Mouse (Mus musculus) Patski (cell line): ENCODE measurements around the gene Ano9. TPM values are rescaled to one million over a fixed set of nuclear protein-coding genes. Genes with fewer than 3 reads are reported as not detected.

Experiments used
- ATAC-seq: fragments of 100-300 bp; one replicate; pipeline ENCODE4 v1.8.0; 2021
- CTCF ChIA-PET: fragments of 350-600 bp; sonication (Branson Sonifier 250); formaldehyde crosslinking; loops from one replicate; lab custom pipeline; 2022; ENCODE audit warnings: inconsistent platforms; lab: Charles Lee
- POLR2A ChIA-PET: fragments of 350-600 bp; sonication (Branson Sonifier 250); formaldehyde crosslinking; loops from one replicate; lab custom pipeline; 2022; ENCODE audit warnings: antibody characterized with exemption, inconsistent platforms; lab: Charles Lee
- DNase-seq: peaks from one replicate; pipeline ENCODE4 v3.0.0-alpha.2; 2011; ENCODE audit warnings: low read depth, low spot score
- H3K27me3 ChIP-seq: fragments of 371-371 bp; one replicate; pipeline ENCODE4 v1.5.1; 2021
- CTCF ChIP-seq: fragments of 100-300 bp; IDR thresholded peaks from one replicate; pipeline ENCODE4 v1.5.1; 2021
- in situ Hi-C: fragments of 300-500 bp; cut with MboI; formaldehyde crosslinking; loops from 3 replicates; pipeline ENCODE4 v1.11.1; 2018; ENCODE audit warnings: low pct_unique_long_range_greater_than_20kb, mixed read lengths
- polyA plus RNA-seq: library from polyadenylated mRNA; unstranded; gene quantifications from one replicate; pipeline ENCODE4 v1.2.3, GENCODE M21; 2021

The Ano9 gene
- polyA plus RNA-seq, 1 experiment from 2014 or later = 0.09 TPM

DNA sequence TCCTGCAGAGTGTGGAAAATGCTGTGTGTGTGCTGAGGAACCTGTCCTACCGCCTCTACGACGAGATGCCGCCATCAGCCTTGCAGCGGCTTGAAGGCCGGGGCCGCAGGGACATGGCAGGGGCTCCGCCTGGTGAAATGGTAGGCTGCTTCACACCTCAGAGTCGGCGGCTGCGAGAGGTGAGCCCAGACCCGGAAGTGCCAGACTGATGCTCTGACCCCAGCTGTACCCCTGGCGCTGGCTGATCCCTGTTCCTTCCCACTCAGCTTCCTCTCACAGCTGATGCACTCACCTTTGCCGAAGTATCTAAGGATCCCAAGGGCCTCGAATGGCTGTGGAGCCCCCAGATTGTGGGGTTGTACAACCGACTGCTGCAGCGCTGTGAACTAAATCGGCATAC, 29.1 kb downstream of the Ano9 start:
- CTCF ChIA-PET = no interaction called here
- in situ Hi-C loops = no loop called here
- TF ChIP-seq CTCF = no peak
- ATAC-seq = no peak
- POLR2A ChIA-PET = no interaction called here
- no peak for DNase-seq
- no peaks in the 10 kb centered on the region for H3K27me3 ChIP-seq

DNA sequence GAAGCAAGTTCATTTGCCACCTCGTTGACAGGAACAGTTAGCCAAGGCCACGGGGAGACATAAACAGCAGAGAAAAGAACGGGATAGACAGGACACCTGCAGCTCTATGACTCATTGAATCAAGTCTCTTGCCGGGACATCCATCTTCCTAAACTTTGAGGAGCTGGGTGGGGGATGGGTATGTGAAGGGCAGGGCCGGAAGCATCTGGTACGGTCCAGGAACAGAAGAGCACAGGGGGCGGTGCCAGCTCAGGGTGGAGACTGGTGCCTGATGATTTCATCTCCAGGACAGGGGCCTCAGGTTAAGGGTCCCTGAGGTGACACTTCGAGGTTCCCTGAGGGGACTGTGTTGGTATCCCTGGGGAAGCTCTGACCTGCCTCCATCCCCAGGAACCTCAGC, 29.7 kb downstream of the Ano9 start:
- ChIA-PET POLR2A (no interaction called here), CTCF (no interaction called here)
- DNase-seq (no peak), ATAC-seq (no peak)
- no peak for TF ChIP-seq CTCF
- in situ Hi-C loops = no loop called here
- H3K27me3 ChIP-seq = no peaks in the 10 kb centered on the region

DNA sequence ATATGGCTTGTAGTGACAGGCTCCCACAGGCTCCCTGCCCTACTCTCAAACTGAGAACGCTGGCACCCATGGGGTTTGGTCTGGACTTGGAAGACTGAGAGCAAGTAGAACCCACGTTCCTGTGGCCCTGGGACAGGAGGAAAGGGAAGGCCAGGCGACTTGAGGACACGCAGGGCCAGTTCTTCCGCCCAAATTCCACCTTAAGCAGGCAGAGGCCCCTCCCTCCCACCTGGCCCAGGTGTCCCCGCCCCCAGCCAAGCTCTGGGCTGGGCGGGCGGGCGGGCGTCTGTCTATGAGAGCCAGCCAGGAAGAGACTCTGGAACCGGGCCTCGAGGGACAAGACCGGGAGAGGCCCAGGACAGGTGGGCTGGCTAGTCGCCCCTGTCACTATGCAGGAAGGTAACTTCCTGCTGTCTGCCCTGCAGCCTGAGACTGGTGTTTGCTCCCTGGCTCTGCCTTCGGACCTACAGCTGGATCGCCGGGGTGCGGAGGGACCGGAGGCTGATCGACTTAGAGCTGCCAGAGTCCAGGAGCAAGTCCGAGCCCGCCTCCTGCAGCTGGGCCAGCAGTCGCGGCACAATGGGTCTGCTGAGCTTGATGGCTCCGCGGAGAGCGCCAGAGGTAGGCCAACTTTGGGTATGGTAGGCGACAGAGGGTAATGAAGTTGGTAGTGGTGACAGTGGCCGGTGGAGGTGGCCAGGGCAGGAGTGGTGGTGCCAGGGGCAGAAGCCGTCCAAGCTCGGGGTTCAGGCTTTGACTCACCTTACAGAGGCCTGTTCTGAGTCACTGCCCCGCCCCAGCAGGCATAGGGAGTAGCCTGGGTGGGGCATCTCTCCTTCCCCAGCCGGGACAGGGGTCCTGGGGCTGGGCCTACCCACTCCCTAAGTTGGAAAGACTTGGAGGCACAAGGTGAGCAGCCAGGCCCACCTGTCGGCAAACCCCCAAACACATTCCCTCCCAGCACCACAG, 37.8 kb downstream of the Ano9 start:
- H3K27me3 ChIP-seq = no peaks in the 10 kb centered on the region
- DNase-seq = no peak
- POLR2A ChIA-PET = no interaction called here
- TF ChIP-seq CTCF = no peak
- in situ Hi-C loops = no loop called here
- no peak for ATAC-seq
- CTCF ChIA-PET = interaction anchor here (2.0 kb wide), 1 partner anchor 9 kb away, joined by 7 read pairs; no protein-coding TSS in a partner anchor

DNA sequence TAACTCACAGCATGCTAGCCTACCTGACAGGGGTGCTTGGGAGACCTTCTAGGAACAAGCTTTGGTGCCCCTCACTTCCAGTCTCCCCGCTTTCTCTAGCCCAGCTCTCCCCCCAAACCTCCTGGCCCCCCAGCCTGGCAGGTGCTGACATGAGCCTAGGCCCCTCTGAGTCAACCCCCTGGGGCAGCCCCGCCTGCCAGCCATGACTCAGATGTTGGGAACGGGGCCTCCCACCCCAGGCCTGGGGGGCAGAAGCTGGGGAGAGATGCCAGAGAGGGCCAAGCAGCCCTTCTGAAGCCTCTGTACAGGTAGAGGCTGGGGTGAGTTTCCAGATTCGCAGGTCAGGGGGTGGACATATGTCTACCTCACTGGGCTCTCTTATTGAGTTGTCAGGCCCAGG, 38.7 kb downstream of the Ano9 start:
- DNase-seq (no peak), ATAC-seq (peak; percentile 36)
- ChIA-PET POLR2A (no interaction called here), CTCF (interaction anchor here (2.0 kb wide), 1 partner anchor 9 kb away, joined by 7 read pairs; no protein-coding TSS in a partner anchor)
- no peak for TF ChIP-seq CTCF
- in situ Hi-C loops = no loop called here
- H3K27me3 ChIP-seq = no peaks in the 10 kb centered on the region

DNA sequence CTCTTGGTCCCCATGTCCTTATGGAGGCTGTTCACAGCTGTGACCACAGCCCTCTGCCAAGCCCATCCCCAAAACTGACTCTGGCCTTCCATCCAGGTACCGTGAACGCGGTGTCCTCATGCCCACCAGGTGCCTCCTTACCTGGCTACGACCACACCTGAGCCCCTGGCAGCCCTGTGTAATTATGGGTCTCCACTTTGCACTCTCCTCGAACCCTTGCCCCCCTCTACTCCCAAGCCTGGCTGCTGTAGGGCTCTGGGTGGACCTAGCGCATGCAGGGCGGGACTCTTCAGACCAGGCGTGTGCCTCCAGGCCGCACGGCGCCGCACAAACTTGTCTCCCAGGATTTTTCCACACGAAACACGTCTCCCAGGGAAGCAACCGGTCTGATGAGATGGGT, 39.8 kb downstream of the Ano9 start, which contains the start of gene Pkp3:
TSS of gene Pkp3 (plus strand) at position 378 of the 400 bp plus-strand sequence.
- DNase-seq (no peak), ATAC-seq (no peak)
- ChIA-PET CTCF (interaction anchor here (2.0 kb wide), 1 partner anchor 8 kb away, joined by 7 read pairs; no protein-coding TSS in a partner anchor), POLR2A (no interaction called here)
- no peaks in the 10 kb centered on the region for H3K27me3 ChIP-seq
- in situ Hi-C loops = no loop called here
- no peak for TF ChIP-seq CTCF

DNA sequence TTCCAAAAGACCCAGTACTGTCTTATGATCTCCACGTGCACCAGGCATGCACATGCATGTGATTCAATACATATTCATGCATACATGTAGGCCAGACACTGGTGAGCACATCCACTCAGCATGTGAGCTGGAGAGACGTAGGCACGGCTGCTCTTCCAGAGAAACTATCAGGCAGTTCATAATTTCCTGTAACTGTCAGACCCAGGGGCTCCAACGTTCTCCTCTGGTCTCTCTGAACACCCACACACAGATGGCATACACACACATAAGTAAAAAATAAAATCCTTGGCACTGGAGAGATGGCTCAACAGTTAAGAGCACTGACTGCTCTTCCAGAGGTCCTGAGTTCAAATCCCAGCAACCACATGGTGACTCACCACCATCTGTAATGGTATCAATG, 43.8 kb downstream of the Ano9 start:
- DNase-seq (no peak), ATAC-seq (no peak)
- H3K27me3 ChIP-seq = no peaks in the 10 kb centered on the region
- in situ Hi-C loops = no loop called here
- ChIA-PET CTCF (interaction anchor here (0.9 to 1.9 kb wide), 3 partner anchors 8 to 103 kb away, joined by 3 to 4 read pairs (median 3); no protein-coding TSS in a partner anchor), POLR2A (no interaction called here)
- TF ChIP-seq CTCF = no peak

DNA sequence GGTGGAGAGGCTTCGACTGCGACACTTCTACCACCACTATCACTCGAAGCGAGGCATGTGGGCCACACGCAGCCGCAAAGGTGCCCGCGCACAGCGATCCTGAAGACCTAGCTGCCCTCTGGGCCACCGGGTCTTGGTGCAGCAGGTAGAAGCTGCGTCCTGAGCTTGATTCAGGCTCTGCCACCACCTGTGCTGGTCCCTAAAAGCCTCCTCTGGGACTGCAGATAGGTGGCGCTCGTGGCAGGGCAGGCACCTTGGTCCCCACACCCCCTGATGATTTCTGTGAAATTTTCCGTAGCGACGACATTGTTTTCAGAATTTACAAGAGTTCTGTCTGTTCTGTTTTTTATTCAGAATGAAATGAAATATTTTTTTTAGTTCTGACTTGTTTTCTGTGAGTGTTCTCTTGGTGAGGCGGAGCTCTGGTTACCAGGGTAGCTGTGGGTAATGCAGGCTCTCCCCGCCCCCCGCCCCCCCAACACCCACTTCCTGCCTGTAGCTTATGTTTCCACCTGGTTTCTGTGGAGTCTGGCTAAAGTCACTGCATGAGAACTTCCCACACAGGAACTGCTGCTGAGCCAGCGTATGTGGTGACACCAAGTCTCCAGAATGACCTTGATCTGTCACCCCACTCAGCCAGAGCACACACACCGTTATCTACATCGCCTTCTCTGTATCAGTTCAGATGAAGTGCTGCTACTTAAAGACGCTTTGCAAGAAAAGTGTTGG, 45.4 kb downstream of the Ano9 start:
- ChIA-PET POLR2A (interaction anchor here (0.8 kb wide), 1 partner anchor 24 kb away, joined by 3 read pairs; no protein-coding TSS in a partner anchor), CTCF (interaction anchor here (0.7 to 1.9 kb wide), 6 partner anchors 11 to 163 kb away, joined by 3 to 5 read pairs (median 3); no protein-coding TSS in a partner anchor)
- in situ Hi-C loops = no loop called here
- DNase-seq (no peak), ATAC-seq (no peak)
- H3K27me3 ChIP-seq = peaks cover 4% of the 10 kb centered on the region
- no peak for TF ChIP-seq CTCF

DNA sequence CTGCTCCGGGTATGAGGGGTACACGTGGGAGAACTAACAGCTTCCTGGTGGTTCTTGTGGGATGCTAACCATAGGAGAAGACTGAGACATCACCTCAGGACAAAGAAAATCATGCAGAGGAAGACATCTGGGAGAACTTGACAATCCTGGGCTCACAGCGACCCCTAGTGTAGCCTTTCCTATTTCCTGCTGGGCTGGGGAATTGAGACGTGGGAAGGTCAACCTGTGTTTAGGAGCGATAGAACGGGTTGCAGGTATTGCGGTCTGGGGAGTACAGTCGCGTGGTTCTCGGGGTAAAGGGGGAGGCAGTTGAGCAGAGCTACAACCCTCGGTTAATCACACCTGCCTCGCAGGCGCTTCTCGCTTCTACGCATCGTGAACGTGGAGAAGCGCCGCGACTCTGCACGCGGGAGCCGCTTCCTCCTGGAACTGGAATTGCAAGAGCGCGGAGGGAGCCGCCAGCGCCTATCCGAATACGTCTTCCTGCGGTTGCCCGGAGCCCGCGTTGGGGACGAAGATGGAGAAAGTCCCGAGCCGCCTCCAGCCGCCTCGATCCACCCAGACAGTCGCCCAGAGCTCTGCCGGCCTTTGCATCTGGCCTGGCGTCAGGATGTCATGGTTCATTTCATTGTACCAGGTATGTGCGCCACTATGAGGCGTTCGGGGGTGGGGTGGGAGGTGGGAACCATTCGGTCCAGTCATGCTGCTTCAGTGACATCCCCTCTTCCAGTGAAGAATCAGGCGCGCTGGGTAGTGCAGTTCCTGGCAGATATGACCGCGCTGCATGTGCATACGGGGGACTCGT, 47.3 kb downstream of the Ano9 start:
- in situ Hi-C loops = no loop called here
- DNase-seq (no peak), ATAC-seq (peak; percentile 22)
- H3K27me3 ChIP-seq = peaks cover 4% of the 10 kb centered on the region
- POLR2A ChIA-PET = interaction anchor here (0.6 to 1.5 kb wide), 3 partner anchors 14 to 123 kb away, joined by 3 to 7 read pairs (median 3); no protein-coding TSS in a partner anchor
- CTCF ChIA-PET = interaction anchor here (0.7 to 2.0 kb wide), 15 partner anchors 9 to 118 kb away, joined by 3 to 9 read pairs (median 4); partner anchors contain the start of genes B4galnt4, Pkp3 and Rnh1
- TF ChIP-seq CTCF = no peak

DNA sequence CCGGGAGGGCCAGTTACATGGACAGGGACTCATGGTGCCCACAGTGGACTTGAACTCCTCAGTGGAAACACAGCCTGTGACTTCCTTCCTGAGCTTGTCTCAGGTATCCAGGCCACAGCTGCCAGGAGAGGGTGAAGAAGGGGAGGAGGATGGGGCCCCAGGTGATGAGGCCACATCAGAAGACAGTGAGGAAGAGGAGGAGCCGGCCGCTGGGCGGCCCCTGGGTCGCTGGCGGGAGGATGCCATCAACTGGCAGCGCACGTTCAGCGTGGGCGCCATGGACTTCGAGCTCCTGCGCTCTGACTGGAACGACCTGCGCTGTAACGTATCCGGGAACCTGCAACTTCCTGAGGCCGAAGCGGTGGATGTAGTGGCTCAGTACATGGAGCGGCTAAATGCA, 49.3 kb downstream of the Ano9 start:
- in situ Hi-C loops = no loop called here
- peaks cover 4% of the 10 kb centered on the region for H3K27me3 ChIP-seq
- ChIA-PET CTCF (interaction anchor here (1.2 kb wide), 1 partner anchor 19 kb away, joined by 6 read pairs; no protein-coding TSS in a partner anchor), POLR2A (no interaction called here)
- DNase-seq (no peak), ATAC-seq (no peak)
- TF ChIP-seq CTCF = no peak

DNA sequence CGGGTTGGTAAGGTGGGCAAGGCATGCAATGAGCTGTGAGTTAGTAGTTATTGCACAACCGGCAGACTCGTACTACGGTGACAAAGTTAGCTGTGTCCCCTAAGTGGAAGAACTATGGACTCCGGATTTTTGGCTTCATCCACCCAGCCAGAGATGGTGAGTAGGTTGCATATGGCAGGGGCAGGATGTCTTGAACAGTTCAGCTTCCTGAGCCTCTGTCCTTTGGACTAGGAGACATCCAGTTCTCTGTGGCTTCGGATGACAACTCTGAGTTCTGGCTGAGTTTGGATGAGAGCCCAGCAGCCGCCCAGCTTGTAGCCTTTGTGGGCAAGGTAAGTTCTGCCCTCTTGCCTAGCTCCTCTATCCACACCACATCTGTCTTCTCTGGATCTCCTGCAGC, 53.0 kb downstream of the Ano9 start:
- H3K27me3 ChIP-seq = peaks cover 4% of the 10 kb centered on the region
- no peak for ATAC-seq
- in situ Hi-C loops = no loop called here
- no peak for TF ChIP-seq CTCF
- ChIA-PET POLR2A (interaction anchor here (0.5 kb wide), 1 partner anchor 32 kb away, joined by 3 read pairs; no protein-coding TSS in a partner anchor), CTCF (interaction anchor here (1.2 kb wide), 1 partner anchor 16 kb away, joined by 3 read pairs; no protein-coding TSS in a partner anchor)
- no peak for DNase-seq
